Mouse (Mus musculus) heart, embryonic 15.5 days (tissue): ENCODE measurements around the gene Cysrt1. TPM values are rescaled to one million over a fixed set of nuclear protein-coding genes. Genes with fewer than 3 reads are reported as not detected.
"Not testable (repeated sequence)": the region's sequence is repeated elsewhere in the genome, so short reads cannot be mapped to it uniquely, and the experiment has no call there.

Source experiments
- ATAC-seq: fragments of 200-750 bp; cut with Nextera tagmentation; replicated peaks from 2 replicates; pipeline ENCODE4 v1.8.0; 2017; ENCODE audit warnings: low read depth, moderate TSS enrichment; ENCODE audit not compliant: insufficient number of reproducible peaks, insufficient read depth, low FRiP score
- H3K27ac ChIP-seq: fragments of 300-500 bp; sonication (generic); 2 replicates; pipeline ENCODE4 v1.5.1; 2015; ENCODE audit warnings: mild to moderate bottlenecking, inconsistent platforms
- H3K27me3 ChIP-seq: fragments of 300-500 bp; sonication (generic); 2 replicates; pipeline ENCODE4 v1.6.1; 2015; ENCODE audit warnings: inconsistent platforms
- H3K36me3 ChIP-seq: fragments of 300-500 bp; sonication (generic); 2 replicates; pipeline ENCODE4 v1.6.1; 2015; ENCODE audit warnings: mild to moderate bottlenecking, inconsistent platforms
- H3K4me1 ChIP-seq: fragments of 300-500 bp; sonication (generic); replicated peaks from 2 replicates; pipeline ENCODE4 v1.6.1; 2015; ENCODE audit warnings: inconsistent platforms
- H3K4me2 ChIP-seq: fragments of 300-500 bp; sonication (generic); 2 replicates; pipeline ENCODE4 v1.6.1; 2015; ENCODE audit warnings: inconsistent platforms, mild to moderate bottlenecking, moderate library complexity
- H3K4me3 ChIP-seq: fragments of 300-500 bp; sonication (generic); 2 replicates; pipeline ENCODE4 v1.5.1; 2015; ENCODE audit warnings: mild to moderate bottlenecking, inconsistent platforms
- H3K9ac ChIP-seq: fragments of 300-500 bp; sonication (generic); 2 replicates; pipeline ENCODE4 v1.6.1; 2015; ENCODE audit warnings: mild to moderate bottlenecking, inconsistent platforms
- H3K9me3 ChIP-seq: fragments of 300-500 bp; sonication (generic); replicated peaks from 2 replicates; pipeline ENCODE4 v1.6.1; 2016; ENCODE audit warnings: inconsistent platforms
- WGBS: fragments of 180-500 bp; shearing (Covaris S2); methylation state at CpG from one replicate; pipeline ENCODE4 v1.1.7; 2015; ENCODE audit warnings: mixed read lengths; 5-methylcytosine and 5-hydroxymethylcytosine counted together
- polyA plus RNA-seq: library from polyadenylated mRNA; unstranded; fragments of >200 nt; fragmentation: Nextera tagmentation; extraction: Ambion mirVana; gene quantifications from 2 replicates; pipeline ENCODE4 v1.2.1, GENCODE M21; 2015

Cysrt1 gene
- polyA plus RNA-seq, 1 experiment from 2014 or later = 0.30 TPM

DNA sequence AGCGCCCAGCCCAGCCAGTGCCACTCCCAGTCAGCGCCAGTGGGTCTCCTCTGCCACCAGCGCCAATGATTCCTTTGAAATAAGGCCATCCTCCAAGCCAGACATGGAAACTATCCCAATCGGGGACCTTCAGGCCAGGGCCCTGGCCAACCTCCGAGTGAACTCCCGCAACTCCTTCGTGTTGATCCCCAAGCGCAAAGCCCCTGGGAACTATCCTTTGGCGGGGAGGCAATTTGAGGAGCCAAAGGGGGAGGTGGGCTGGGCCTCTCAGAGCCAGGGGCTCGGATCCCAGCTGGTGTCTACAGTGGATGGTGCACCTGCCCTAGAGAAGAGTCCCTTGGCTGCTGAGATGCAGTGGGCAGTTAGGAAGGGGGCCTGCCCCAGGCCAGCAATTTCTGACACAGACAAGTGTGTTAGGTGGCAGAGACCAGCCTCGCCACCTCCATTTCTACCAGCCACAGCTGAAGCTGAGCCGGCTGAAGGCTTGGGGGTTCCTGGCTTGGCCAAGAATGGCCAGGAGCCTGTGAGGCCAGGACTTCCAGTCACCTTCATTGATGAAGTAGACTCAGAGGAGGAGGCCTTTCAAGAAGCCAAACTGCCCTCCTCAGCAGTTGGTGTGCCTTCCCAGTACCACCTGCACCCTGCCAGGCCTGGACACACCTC, 21.5 kb upstream of the Cysrt1 start:
- Histone ChIP-seq H3K4me3 (peak overlapping the region; percentile 91), H3K27me3 (peaks cover 15% of the 10 kb centered on the region), H3K9ac (peak overlapping the region; percentile 67), H3K4me1 (peaks cover 50% of the 10 kb centered on the region), H3K9me3 (no peaks in the 10 kb centered on the region), H3K36me3 (no peaks in the 10 kb centered on the region), H3K4me2 (peak overlapping the region; percentile 100), H3K27ac (no peak overlapping the region)
- ATAC-seq = no peak
- whole genome bisulfite sequencing = 20% methylated on average over 12 of the region's 12 CpGs

DNA sequence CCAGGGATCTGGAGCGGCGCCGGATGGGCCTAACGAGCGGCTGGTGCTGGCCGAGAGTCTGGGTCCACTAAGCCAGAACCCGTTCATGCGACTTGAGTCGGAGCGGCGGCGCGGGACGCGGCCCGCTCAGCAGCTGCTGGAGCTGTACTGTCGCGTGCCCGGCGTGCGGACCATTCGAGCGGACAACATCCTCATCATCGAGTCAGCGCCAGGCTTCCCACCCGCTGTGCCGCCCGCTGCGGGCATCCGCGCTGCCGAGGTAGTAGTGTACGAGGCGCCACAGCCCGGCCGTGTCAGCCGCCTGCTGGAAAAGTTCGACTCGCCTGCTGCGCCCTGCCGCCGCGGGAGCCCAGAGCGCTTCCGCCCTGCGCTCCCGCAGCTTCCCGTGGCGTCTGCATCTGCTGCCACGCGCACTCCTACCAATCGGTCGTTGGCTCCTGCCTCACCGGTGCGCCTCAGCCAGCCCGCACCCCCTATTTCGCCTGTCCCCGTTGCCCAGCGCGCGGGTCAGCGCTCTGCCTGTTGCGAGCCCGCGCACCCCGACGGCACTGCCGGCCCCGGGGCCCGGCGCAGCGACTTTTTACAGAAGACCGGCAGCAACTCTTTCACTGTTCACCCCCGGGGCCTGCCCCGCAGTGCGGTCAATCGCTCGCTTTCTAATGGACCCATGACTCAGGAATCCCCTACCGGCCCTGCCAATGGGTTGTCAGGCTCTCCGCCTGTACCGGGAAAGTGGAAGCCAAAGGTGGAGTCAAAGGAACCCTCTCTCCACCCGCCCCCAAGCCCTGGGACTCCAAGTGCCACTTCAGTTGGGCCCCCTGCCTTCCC, 20.8 kb upstream of the Cysrt1 start:
- peak overlapping the region; percentile 44; the same call in 1 of the 2 replicates for H3K27ac ChIP-seq
- H3K4me2 ChIP-seq = peak overlapping the region; percentile 100
- peaks cover 15% of the 10 kb centered on the region for H3K27me3 ChIP-seq
- H3K4me1 ChIP-seq = peaks cover 50% of the 10 kb centered on the region
- ATAC-seq = peak; percentile 18
- WGBS = under 1% methylated on average over 82 of the region's 82 CpGs
- peak overlapping the region; percentile 67 for H3K9ac ChIP-seq
- H3K36me3 ChIP-seq = no peaks in the 10 kb centered on the region
- H3K9me3 ChIP-seq = no peaks in the 10 kb centered on the region
- peak overlapping the region; percentile 91 for H3K4me3 ChIP-seq

DNA sequence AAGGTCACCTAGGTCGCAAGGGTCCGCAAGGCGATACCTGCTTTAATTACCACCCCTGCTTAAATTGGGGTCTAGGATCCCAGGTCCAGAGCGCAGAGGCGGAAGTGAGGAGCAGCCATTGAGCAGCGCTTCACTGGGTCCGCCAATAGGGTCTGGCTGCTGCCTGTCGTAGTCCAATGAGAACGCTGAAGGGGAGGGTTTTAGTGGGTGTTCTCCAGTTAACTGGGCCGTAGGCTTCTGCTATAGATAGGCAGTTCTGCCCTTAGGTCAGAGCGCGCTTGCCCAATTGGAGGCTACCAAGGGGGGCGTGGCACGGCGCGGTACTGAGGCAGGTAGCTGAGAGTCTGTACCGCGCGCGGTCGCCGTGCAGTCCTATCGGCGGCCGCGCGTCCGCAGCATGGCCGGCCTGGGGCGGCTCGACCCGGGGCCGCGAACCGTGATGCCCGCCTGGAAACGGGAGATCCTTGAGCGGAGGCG, 20.1 kb upstream of the Cysrt1 start, which contains the start of gene Tprn:
Gene Tprn (plus strand): TSS at position 328 of the 477 bp plus-strand sequence.
- peaks cover 15% of the 10 kb centered on the region for H3K27me3 ChIP-seq
- WGBS = under 1% methylated on average over 39 of the region's 39 CpGs
- no peaks in the 10 kb centered on the region for H3K36me3 ChIP-seq
- peak within 1 kb of the TSS; percentile 100 for H3K4me2 ChIP-seq
- peak; percentile 98 for ATAC-seq
- H3K27ac ChIP-seq = peak within 1 kb of the TSS; percentile 46
- peak within 1 kb of the TSS; percentile 67 for H3K9ac ChIP-seq
- H3K9me3 ChIP-seq = no peaks in the 10 kb centered on the region
- peak within 1 kb of the TSS; percentile 91 for H3K4me3 ChIP-seq
- peaks cover 46% of the 10 kb centered on the region for H3K4me1 ChIP-seq

DNA sequence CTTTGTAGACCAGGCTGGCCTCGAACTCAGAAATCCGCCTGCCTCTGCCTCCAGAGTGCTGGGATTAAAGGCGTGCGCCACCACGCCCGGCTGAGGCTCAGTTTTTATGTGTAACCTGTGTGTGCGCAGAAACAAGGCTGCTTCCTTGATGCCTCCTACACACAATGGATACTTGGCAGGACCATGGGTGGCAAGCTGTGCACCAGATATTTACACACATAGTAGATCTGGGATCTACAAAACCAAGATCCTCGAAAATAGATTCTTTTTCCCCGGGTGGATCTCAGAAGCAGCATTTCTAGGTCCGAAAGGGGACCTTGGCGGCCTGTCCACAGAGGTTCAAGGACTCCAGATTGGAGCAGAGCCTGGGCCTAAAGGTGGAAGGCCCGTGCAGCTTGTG, 19.6 kb upstream of the Cysrt1 start:
- Histone ChIP-seq H3K4me3 (peak overlapping the region; percentile 91), H3K27me3 (peaks cover 15% of the 10 kb centered on the region), H3K4me2 (peak overlapping the region; percentile 100), H3K27ac (peak overlapping the region; percentile 46), H3K9me3 (no peaks in the 10 kb centered on the region), H3K9ac (peak overlapping the region; percentile 37; the same call in 1 of the 2 replicates), H3K4me1 (peaks cover 42% of the 10 kb centered on the region), H3K36me3 (no peaks in the 10 kb centered on the region)
- ATAC-seq = no peak
- 41% methylated on average over 12 of the region's 12 CpGs for WGBS

DNA sequence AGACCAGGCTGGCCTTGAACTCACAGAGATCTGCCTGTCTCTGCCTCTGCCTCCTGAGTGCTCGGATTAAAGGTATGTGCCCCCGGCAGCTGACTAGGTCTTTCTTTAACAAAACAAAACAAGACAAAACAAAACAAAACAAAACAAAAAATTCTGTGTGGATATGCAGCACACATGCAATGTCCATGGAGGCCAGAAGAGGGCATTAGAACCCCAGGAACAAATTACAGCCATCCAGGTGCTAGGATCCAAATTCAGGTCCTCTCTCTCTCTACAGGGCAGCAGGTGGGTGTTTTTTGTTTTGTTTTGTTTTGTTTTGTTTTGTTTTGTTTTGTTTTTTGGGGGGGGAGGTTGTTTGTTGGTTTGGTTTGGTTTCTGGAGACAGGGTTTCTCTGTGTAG, 16.6 kb upstream of the Cysrt1 start:
- peaks cover 8% of the 10 kb centered on the region for H3K27me3 ChIP-seq
- H3K4me3 ChIP-seq = no peak overlapping the region
- no peaks in the 10 kb centered on the region for H3K36me3 ChIP-seq
- 66% methylated on average over 2 of the region's 2 CpGs for WGBS
- H3K9me3 ChIP-seq = no peaks in the 10 kb centered on the region
- peaks cover 32% of the 10 kb centered on the region for H3K4me1 ChIP-seq
- no peak overlapping the region for H3K9ac ChIP-seq
- no peak overlapping the region for H3K27ac ChIP-seq
- no peak for ATAC-seq
- no peak overlapping the region for H3K4me2 ChIP-seq

DNA sequence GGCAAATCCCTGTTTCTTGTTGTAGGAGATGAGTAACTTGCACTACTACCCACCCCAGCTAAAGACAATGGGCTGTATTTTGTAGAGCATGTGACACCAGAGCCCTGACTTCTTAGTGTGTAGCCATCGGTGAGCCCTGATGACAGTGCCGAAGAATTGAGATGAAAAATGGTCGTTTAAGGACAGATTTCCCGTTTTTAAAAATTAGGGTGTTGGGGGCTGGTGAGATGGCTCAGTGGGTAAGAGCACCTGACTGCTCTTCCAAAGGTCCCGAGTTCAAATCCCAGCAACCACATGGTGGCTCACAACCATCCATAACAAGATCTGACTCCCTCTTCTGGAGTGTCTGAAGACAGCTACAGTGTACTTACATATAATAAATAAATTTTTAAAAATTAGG, 15.0 kb upstream of the Cysrt1 start:
- not testable (repeated sequence) for H3K4me2 ChIP-seq, H3K27me3 ChIP-seq, H3K9me3 ChIP-seq, H3K36me3 ChIP-seq, ATAC-seq, H3K27ac ChIP-seq, H3K9ac ChIP-seq, H3K4me3 ChIP-seq
- peaks cover 20% of the 10 kb centered on the region for H3K4me1 ChIP-seq
- WGBS = 86% methylated on average over 5 of the region's 5 CpGs

DNA sequence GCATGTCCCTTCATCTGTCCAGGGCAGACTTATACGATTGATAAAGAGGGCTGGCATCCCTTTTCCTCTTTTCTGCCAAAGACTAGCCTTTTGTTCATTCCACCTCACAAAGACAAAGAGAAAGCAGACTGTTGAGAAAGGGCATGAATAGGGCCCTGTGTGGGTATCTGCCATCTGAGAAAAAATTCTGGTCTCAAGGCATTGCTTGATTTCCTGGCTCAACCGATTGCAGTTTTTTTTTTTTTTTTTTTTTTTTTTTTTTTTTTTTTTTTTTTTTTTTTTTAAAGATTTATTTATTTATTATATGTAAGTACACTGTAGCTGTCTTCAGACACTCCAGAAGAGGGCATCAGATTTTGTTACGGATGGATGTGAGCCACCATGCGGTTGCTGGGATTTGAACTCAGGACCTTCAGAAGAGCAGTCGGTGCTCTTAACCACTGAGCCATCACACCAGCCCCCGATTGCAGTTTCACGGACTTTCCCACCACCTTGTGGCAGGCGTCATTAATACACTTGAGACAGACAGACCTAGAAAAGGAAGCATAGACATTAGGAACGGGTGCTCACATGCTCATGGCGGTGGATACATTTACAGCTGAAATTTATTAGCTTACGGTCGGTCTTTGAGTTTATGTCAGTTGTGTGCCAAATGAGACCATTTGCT, 14.3 kb upstream of the Cysrt1 start:
- 56% methylated on average over 12 of the region's 12 CpGs for whole genome bisulfite sequencing
- peaks cover 16% of the 10 kb centered on the region for H3K4me1 ChIP-seq
- H3K9me3 ChIP-seq, ATAC-seq, H3K27ac ChIP-seq, H3K27me3 ChIP-seq: not testable (repeated sequence)
- H3K36me3 ChIP-seq = peaks cover 10% of the 10 kb centered on the region
- H3K4me2 ChIP-seq = peak overlapping the region; percentile 91
- H3K4me3 ChIP-seq = peak overlapping the region; percentile 81
- peak overlapping the region; percentile 81 for H3K9ac ChIP-seq

DNA sequence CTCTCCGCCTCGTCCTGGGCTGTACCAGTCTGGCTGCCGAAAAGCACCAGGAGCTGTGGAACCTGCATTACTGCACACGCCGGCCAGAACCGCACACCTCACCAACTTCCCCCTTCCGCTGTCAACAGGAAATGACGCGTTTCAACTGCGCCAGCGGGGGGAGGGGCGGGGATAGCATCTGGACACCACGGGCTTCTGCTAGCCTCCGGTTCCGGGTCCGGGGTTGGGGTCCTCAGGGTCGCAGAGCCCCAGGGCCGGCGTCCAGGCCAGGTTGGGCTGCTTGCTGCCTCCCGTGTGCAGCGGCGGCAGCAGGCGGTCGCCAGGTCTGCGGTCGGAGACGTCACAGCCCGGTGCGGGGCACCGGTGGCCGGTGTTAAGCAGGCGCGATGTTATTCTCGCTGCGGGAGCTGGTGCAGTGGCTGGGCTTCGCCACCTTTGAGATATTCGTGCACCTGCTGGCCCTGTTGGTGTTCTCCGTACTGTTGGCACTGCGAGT, 13.1 kb upstream of the Cysrt1 start, which contains the start of gene Tmem203:
Gene Tmem203 (plus strand): TSS at position 156 of the 496 bp plus-strand sequence.
- Histone ChIP-seq H3K27ac (peak within 1 kb of the TSS; percentile 80), H3K4me3 (peak within 1 kb of the TSS; percentile 81), H3K36me3 (peaks cover 19% of the 10 kb centered on the region), H3K27me3 (no peaks in the 10 kb centered on the region), H3K4me2 (peak within 1 kb of the TSS; percentile 91), H3K9me3 (no peaks in the 10 kb centered on the region), H3K4me1 (peaks cover 16% of the 10 kb centered on the region), H3K9ac (peak within 1 kb of the TSS; percentile 81)
- peak; percentile 83 for ATAC-seq
- WGBS = under 1% methylated on average over 39 of the region's 39 CpGs

DNA sequence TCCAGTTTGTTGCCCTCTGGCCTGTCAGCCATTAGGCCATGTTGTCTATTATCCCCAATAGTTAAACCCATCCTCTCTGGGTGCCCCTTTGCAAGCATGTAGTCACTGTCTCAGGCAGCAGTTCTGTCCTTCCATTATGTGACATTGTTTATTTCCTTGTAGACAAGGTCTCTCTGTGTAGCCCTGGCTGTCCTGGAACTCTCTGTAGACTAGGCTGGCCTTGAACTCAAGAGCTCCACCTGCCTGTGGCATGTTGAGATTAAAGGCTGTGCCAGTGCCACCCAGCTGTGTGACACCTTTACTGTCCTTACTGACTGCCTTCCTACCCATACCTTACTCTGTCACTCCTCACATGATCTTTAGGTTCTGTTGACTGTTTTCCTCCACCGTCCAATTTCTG, 10.1 kb upstream of the Cysrt1 start:
- no peak overlapping the region for H3K9ac ChIP-seq
- no peak for ATAC-seq
- no peak overlapping the region for H3K4me3 ChIP-seq
- peaks cover 16% of the 10 kb centered on the region for H3K4me1 ChIP-seq
- H3K27me3 ChIP-seq = no peaks in the 10 kb centered on the region
- no peaks in the 10 kb centered on the region for H3K9me3 ChIP-seq
- no peak overlapping the region for H3K27ac ChIP-seq
- peaks cover 42% of the 10 kb centered on the region for H3K36me3 ChIP-seq
- H3K4me2 ChIP-seq = no peak overlapping the region
- WGBS = 83% methylated on average over 1 of the region's 1 CpGs

DNA sequence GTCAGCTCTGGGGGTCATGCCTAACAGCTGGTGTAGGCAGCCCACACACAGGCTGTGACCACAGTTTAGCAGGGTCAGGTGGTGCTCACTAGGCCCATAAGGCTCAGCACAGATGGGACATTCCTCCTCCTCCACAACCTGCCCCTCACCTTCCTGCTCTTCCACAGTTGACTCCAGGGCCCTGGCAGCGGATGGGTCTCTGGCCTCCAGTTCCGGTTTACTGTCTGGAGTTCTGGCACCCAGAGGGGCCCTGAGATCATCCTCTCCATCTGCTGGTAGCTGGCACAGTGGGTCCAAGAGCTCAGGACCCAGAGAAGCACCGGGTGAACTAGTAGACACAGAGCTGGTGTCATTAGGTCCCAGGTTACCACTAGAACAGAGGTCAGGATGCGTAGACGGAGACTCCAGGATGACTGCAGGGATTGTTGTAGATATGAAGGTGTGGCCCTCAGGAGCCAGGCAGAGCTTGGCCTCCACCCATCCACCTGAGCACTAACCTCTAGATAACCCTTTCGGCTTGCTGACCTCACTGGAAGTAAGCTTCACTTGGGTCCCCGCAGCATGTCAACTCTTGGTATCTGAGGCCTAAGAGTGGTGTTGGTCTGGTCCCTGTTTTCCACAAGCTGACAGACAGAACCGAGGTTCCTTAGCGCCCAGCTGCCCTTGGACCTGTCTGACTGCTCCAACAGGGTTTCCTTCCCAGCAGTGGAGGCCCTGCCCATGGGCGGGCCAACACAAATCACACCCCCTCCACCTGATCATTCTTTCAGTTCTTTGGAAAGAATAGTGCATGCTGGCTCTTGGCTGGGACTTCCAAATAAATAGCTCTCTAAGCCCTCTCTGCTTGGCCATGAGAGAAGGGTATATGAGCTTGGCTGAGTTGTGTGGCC, 4.2 kb upstream of the Cysrt1 start, which contains the start of gene AL732309.1:
Gene AL732309.1 (minus strand): TSS at position 681 of the 890 bp plus-strand sequence.
- Histone ChIP-seq H3K27ac (no peak within 1 kb of the TSS), H3K36me3 (peaks cover 30% of the 10 kb centered on the region), H3K4me1 (peaks cover 14% of the 10 kb centered on the region), H3K9ac (no peak within 1 kb of the TSS), H3K27me3 (peaks cover 24% of the 10 kb centered on the region), H3K4me2 (no peak within 1 kb of the TSS), H3K4me3 (no peak within 1 kb of the TSS), H3K9me3 (no peaks in the 10 kb centered on the region)
- 87% methylated on average over 10 of the region's 10 CpGs for WGBS
- no peak for ATAC-seq
